Mouse (Mus musculus): ENCODE results near the gene Tshz3. TPM values are rescaled to one million over a fixed set of nuclear protein-coding genes. Genes with fewer than 3 reads are reported as not detected.

The Tshz3 gene
- 1.7 and 2.7 TPM in 2 replicates for polyA plus RNA-seq (2014; fragmentation: Nextera tagmentation; extraction: Ambion mirVana)

GRCm38 (mm10) chr7:36697856-36698588 is at the start of gene Tshz3:
TSS of gene Tshz3 (plus strand) at chr7:36698118.
- H3K9me3 ChIP-seq (ENCODE audit: control insufficient read depth, low read length), result no peaks in the 10 kb centered on the region
- H3K4me2 ChIP-seq (ENCODE audit: low read length), result peak within 1 kb of the TSS; percentile 100
- no peaks in the 10 kb centered on the region for H3K36me3 ChIP-seq (ENCODE audit: control insufficient read depth, insufficient read depth, low read length)
- 2% methylated on average over 29 of the region's 88 CpGs for WGBS
- peak within 1 kb of the TSS; percentile 74 for H3K9ac ChIP-seq (ENCODE audit: low read length)
- peak within 1 kb of the TSS; percentile 52 to 74 for H3K4me3 ChIP-seq (ENCODE audit: control insufficient read depth in 1 of 2, insufficient read depth in 1 of 2, low read depth in 1 of 2, low read length in 2 of 2)
- H3K4me1 ChIP-seq (ENCODE audit: control insufficient read depth in 2 of 2, insufficient read depth in 2 of 2, low read length in 2 of 2), result peaks cover 0 to 9% of the 10 kb centered on the region in 2 experiments; a peak in 1 of 4 replicates
- peak within 1 kb of the TSS in 1 of 2 experiments; percentile 64; a peak in 2 of 4 replicates for H3K27ac ChIP-seq (replicated peaks in 1 of 2; ENCODE audit: control insufficient read depth in 1 of 2, insufficient read depth in 1 of 2, low read depth in 2 of 2, low read length in 2 of 2)
- peaks cover 50% of the 10 kb centered on the region for H3K27me3 ChIP-seq (ENCODE audit: control insufficient read depth, insufficient read depth, low read length)
- peak; percentile 57 for ATAC-seq (ENCODE audit: insufficient number of reproducible peaks, insufficient read depth, low FRiP score, low read depth)

- 81% methylated on average over 4 of the region's 4 CpGs for WGBS
- Histone ChIP-seq H3K27me3 (ENCODE audit: control insufficient read depth, insufficient read depth, low read length) (no peaks in the 10 kb centered on the region), H3K27ac (replicated peaks in 1 of 2; ENCODE audit: control insufficient read depth in 1 of 2, insufficient read depth in 1 of 2, low read depth in 2 of 2, low read length in 2 of 2) (no peak overlapping the region), H3K36me3 (ENCODE audit: control insufficient read depth, insufficient read depth, low read length) (no peaks in the 10 kb centered on the region), H3K4me2 (ENCODE audit: low read length) (no peak overlapping the region), H3K4me1 (ENCODE audit: control insufficient read depth in 2 of 2, insufficient read depth in 2 of 2, low read length in 2 of 2) (peaks cover 0 to 2% of the 10 kb centered on the region in 2 experiments; a peak in 1 of 4 replicates), H3K9me3 (ENCODE audit: control insufficient read depth, low read length) (no peaks in the 10 kb centered on the region), H3K9ac (ENCODE audit: low read length) (no peak overlapping the region), H3K4me3 (ENCODE audit: control insufficient read depth in 1 of 2, insufficient read depth in 1 of 2, low read depth in 1 of 2, low read length in 2 of 2) (no peak overlapping the region)
- no peak for ATAC-seq (ENCODE audit: insufficient number of reproducible peaks, insufficient read depth, low FRiP score, low read depth)
These were observed 42.0 kb upstream of the Tshz3 start for GRCm38 (mm10) chr7:36655931-36656330.

- H3K36me3 ChIP-seq (ENCODE audit: control insufficient read depth, insufficient read depth, low read length), result no peaks in the 10 kb centered on the region
- no peak overlapping the region for H3K4me2 ChIP-seq (ENCODE audit: low read length)
- H3K4me1 ChIP-seq (ENCODE audit: control insufficient read depth in 2 of 2, insufficient read depth in 2 of 2, low read length in 2 of 2), result peaks cover 0 to 2% of the 10 kb centered on the region in 2 experiments; a peak in 1 of 4 replicates
- H3K9me3 ChIP-seq (ENCODE audit: control insufficient read depth, low read length), result no peaks in the 10 kb centered on the region
- no peak overlapping the region for H3K27ac ChIP-seq (replicated peaks in 1 of 2; ENCODE audit: control insufficient read depth in 1 of 2, insufficient read depth in 1 of 2, low read depth in 2 of 2, low read length in 2 of 2)
- ATAC-seq (ENCODE audit: insufficient number of reproducible peaks, insufficient read depth, low FRiP score, low read depth), result no peak
- no peak overlapping the region for H3K9ac ChIP-seq (ENCODE audit: low read length)
- H3K27me3 ChIP-seq (ENCODE audit: control insufficient read depth, insufficient read depth, low read length), result no peaks in the 10 kb centered on the region
- no peak overlapping the region for H3K4me3 ChIP-seq (ENCODE audit: control insufficient read depth in 1 of 2, insufficient read depth in 1 of 2, low read depth in 1 of 2, low read length in 2 of 2)
These were observed 41.5 kb upstream of the Tshz3 start for GRCm38 (mm10) chr7:36656401-36656800.

- H3K27ac ChIP-seq (replicated peaks in 1 of 2; ENCODE audit: control insufficient read depth in 1 of 2, insufficient read depth in 1 of 2, low read depth in 2 of 2, low read length in 2 of 2), result no peak overlapping the region
- H3K9me3 ChIP-seq (ENCODE audit: control insufficient read depth, low read length), result no peaks in the 10 kb centered on the region
- H3K4me3 ChIP-seq (ENCODE audit: control insufficient read depth in 1 of 2, insufficient read depth in 1 of 2, low read depth in 1 of 2, low read length in 2 of 2), result no peak overlapping the region
- H3K36me3 ChIP-seq (ENCODE audit: control insufficient read depth, insufficient read depth, low read length), result no peaks in the 10 kb centered on the region
- ATAC-seq (ENCODE audit: insufficient number of reproducible peaks, insufficient read depth, low FRiP score, low read depth), result no peak
- H3K4me1 ChIP-seq (ENCODE audit: control insufficient read depth in 2 of 2, insufficient read depth in 2 of 2, low read length in 2 of 2), result peaks cover 0 to 2% of the 10 kb centered on the region in 2 experiments; a peak in 1 of 4 replicates
- H3K27me3 ChIP-seq (ENCODE audit: control insufficient read depth, insufficient read depth, low read length), result no peaks in the 10 kb centered on the region
- H3K4me2 ChIP-seq (ENCODE audit: low read length), result no peak overlapping the region
- WGBS, result 62% methylated on average over 5 of the region's 5 CpGs
- H3K9ac ChIP-seq (ENCODE audit: low read length), result no peak overlapping the region
These were observed 39.6 kb upstream of the Tshz3 start for GRCm38 (mm10) chr7:36658331-36658730.

- Histone ChIP-seq H3K27me3 (ENCODE audit: control insufficient read depth, insufficient read depth, low read length) (no peaks in the 10 kb centered on the region), H3K4me2 (ENCODE audit: low read length) (no peak overlapping the region), H3K9ac (ENCODE audit: low read length) (no peak overlapping the region), H3K27ac (replicated peaks in 1 of 2; ENCODE audit: control insufficient read depth in 1 of 2, insufficient read depth in 1 of 2, low read depth in 2 of 2, low read length in 2 of 2) (no peak overlapping the region), H3K4me3 (ENCODE audit: control insufficient read depth in 1 of 2, insufficient read depth in 1 of 2, low read depth in 1 of 2, low read length in 2 of 2) (no peak overlapping the region), H3K9me3 (ENCODE audit: control insufficient read depth, low read length) (no peaks in the 10 kb centered on the region), H3K4me1 (ENCODE audit: control insufficient read depth in 2 of 2, insufficient read depth in 2 of 2, low read length in 2 of 2) (peaks cover 0 to 2% of the 10 kb centered on the region in 2 experiments; a peak in 1 of 4 replicates), H3K36me3 (ENCODE audit: control insufficient read depth, insufficient read depth, low read length) (no peaks in the 10 kb centered on the region)
- no peak for ATAC-seq (ENCODE audit: insufficient number of reproducible peaks, insufficient read depth, low FRiP score, low read depth)
- WGBS, result 76% methylated on average over 7 of the region's 7 CpGs
These were observed 38.7 kb upstream of the Tshz3 start for GRCm38 (mm10) chr7:36659265-36659664.

GRCm38 (mm10) chr7:36660654-36661053 is 37.3 kb upstream of the Tshz3 start:
- Histone ChIP-seq H3K4me3 (ENCODE audit: control insufficient read depth in 1 of 2, insufficient read depth in 1 of 2, low read depth in 1 of 2, low read length in 2 of 2) (no peak overlapping the region), H3K27ac (replicated peaks in 1 of 2; ENCODE audit: control insufficient read depth in 1 of 2, insufficient read depth in 1 of 2, low read depth in 2 of 2, low read length in 2 of 2) (no peak overlapping the region), H3K4me2 (ENCODE audit: low read length) (no peak overlapping the region), H3K4me1 (ENCODE audit: control insufficient read depth in 2 of 2, insufficient read depth in 2 of 2, low read length in 2 of 2) (peaks cover 0 to 2% of the 10 kb centered on the region in 2 experiments; a peak in 1 of 4 replicates), H3K9me3 (ENCODE audit: control insufficient read depth, low read length) (no peaks in the 10 kb centered on the region), H3K36me3 (ENCODE audit: control insufficient read depth, insufficient read depth, low read length) (no peaks in the 10 kb centered on the region), H3K27me3 (ENCODE audit: control insufficient read depth, insufficient read depth, low read length) (no peaks in the 10 kb centered on the region), H3K9ac (ENCODE audit: low read length) (no peak overlapping the region)
- WGBS, result 64% methylated on average over 9 of the region's 9 CpGs
- ATAC-seq (ENCODE audit: insufficient number of reproducible peaks, insufficient read depth, low FRiP score, low read depth), result no peak

GRCm38 (mm10) chr7:36663431-36663830 is 34.5 kb upstream of the Tshz3 start:
- H3K4me1 ChIP-seq (ENCODE audit: control insufficient read depth in 2 of 2, insufficient read depth in 2 of 2, low read length in 2 of 2), result no peaks in the 10 kb centered on the region; a peak in 1 of 4 replicates
- H3K9me3 ChIP-seq (ENCODE audit: control insufficient read depth, low read length), result no peaks in the 10 kb centered on the region
- ATAC-seq (ENCODE audit: insufficient number of reproducible peaks, insufficient read depth, low FRiP score, low read depth), result no peak
- no peak overlapping the region for H3K9ac ChIP-seq (ENCODE audit: low read length)
- WGBS, result 71% methylated on average over 7 of the region's 7 CpGs
- H3K36me3 ChIP-seq (ENCODE audit: control insufficient read depth, insufficient read depth, low read length), result no peaks in the 10 kb centered on the region
- no peak overlapping the region for H3K4me3 ChIP-seq (ENCODE audit: control insufficient read depth in 1 of 2, insufficient read depth in 1 of 2, low read depth in 1 of 2, low read length in 2 of 2)
- no peak overlapping the region for H3K27ac ChIP-seq (replicated peaks in 1 of 2; ENCODE audit: control insufficient read depth in 1 of 2, insufficient read depth in 1 of 2, low read depth in 2 of 2, low read length in 2 of 2)
- no peak overlapping the region for H3K4me2 ChIP-seq (ENCODE audit: low read length)
- H3K27me3 ChIP-seq (ENCODE audit: control insufficient read depth, insufficient read depth, low read length), result no peaks in the 10 kb centered on the region

Measured in heart, embryonic 14.5 days (tissue).